Mouse (Mus musculus) 416B (cell line): ENCODE data around the gene Dnmt3c.
A peak's percentile ranks its signal among the peaks of the same experiment; 100 is the strongest.
"Not testable (repeated sequence)": the region's sequence is repeated elsewhere in the genome, so short reads cannot be mapped to it uniquely, and the experiment has no call there.

ENCODE experiments used
- DNase-seq: peaks from one replicate; pipeline ENCODE4 v3.0.0; 2011; ENCODE audit warnings: low read depth

The Dnmt3c gene

DNA sequence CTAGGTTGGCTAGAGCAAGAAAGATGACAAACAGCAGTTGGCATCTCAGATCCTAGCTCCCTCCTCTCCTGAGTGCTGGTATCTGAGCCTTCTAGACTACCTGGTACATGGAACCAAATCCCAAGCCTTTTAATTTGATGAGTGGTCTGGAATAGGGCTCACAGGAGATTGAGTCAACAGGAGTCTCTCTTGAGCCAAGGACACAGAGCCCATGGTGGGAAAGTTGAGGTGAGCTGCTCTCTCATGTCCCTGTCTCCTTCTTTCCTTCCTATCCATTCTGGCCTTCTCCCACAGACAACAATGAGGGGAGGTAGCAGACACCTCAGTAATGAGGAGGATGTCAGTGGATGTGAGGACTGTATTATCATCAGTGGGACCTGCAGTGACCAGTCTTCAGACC lies at the start of gene Dnmt3c:
Gene Dnmt3c, plus strand, starts transcription at position 301 of the 400 bp plus-strand sequence.
- no peak for DNase-seq

DNA sequence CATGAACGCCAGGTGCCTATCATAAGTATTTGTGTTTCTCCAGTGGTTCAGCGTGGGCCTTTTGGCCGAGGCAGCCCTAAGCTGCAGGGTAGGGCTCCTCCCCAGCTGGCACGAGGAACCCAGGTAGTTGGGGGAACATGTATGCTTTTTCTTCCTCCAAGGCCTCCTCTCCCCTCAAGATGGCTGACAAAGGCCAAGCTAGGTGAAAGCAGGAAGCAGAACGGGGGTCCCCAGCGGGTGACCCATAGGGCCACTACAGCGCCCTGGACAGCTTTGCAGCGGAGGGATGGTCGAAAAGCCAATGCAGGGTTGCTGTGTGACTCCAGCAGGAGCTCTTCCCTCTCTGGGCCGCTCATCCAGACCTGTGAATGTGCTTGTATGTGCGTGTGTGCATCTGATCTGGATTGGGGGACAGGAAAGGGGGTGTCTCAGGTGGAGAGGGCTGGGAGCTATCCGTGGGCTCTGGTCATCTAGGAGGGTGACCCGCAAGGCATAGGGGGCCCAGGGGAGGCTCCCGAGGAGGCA lies 47.6 kb upstream of the Dnmt3c start:
- peak; percentile 49 for DNase-seq

DNA sequence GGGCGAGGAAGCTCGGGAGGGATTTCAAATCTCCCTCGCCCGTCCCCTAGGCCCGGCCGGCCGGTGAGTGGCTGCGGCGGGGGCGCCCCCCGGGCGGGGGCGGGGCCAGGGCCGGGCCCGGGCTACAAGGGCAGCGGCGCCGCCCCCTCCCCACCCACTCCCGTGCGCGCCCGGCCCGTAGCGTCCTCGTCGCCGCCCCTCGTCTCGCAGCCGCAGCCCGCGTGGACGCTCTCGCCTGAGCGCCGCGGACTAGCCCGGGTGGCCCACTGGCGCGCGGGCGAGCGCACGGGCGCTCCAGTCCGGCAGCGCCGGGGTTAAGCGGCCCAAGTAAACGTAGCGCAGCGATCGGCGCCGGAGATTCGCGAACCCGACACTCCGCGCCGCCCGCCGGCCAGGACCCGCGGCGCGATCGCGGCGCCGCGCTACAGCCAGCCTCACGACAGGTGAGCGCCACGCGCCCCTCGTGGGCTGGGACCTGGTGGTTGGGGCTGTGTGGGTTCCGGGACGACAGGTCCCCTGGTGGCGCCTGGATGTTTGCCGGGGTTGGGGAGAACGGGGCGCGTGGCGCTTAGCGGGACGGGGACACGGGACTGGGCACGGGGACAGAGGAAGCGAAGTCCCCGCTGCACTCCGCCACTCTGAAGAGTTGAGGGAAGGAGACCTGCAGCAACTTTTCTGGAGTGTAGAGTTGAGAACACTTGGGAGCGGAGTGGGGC lies 47.0 kb upstream of the Dnmt3c start, which contains the start of gene Dnmt3b:
Gene Dnmt3b, plus strand, starts transcription at position 153 of the 716 bp plus-strand sequence.
- no peak for DNase-seq

DNA sequence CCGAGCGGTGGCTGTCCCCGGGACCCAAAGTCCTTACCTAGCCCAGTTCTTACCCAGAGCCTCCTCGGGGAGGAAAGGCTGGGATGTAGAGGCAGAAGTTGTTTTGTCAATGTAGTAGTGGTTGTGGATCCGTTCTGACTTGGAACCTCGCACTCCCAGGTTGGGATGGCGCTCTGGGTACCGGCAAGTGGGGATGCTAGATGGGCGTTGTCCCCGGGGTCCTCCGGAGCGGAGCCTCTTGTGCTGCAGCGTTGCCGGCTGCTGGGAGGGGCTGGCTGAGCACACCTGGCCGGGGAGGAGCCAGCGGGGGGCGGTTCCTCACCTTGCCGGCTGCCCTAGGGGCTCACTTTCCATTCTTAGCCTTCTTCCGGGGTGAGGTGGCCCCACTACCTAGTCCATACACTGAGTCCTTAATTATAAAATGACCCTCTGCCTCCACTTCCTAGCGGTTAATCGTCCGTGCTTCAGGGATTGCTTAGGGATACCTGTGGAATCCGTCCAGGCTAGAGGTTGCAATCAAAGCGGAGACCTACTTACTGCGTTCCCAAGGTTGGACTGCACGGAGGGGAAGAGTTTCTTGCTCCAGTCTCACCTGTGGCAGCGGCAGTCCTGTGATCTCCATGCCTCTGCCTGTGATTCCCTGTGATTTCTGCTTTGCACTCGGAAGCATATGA lies 46.3 kb upstream of the Dnmt3c start:
- DNase-seq: peak; percentile 22

DNA sequence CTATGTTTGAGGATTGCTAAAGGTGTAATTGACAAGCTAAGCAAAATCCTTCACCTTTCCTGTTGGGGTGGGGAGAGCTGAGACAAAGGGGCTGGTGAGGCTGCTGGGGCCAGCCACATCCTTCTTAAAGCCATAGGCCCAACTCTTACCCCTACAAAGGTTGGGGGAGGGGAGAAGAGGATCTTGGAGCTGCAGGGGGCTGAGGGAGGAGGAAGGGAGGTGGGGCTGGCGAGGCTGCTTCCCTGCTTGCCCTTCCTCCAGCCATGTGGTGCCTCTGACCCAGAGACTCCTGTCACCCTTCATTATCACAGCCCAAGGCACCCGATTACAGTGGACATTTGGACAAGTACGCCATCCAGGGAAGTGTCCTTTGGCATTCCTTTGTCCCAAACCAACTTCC lies 44.8 kb upstream of the Dnmt3c start:
- no peak for DNase-seq

DNA sequence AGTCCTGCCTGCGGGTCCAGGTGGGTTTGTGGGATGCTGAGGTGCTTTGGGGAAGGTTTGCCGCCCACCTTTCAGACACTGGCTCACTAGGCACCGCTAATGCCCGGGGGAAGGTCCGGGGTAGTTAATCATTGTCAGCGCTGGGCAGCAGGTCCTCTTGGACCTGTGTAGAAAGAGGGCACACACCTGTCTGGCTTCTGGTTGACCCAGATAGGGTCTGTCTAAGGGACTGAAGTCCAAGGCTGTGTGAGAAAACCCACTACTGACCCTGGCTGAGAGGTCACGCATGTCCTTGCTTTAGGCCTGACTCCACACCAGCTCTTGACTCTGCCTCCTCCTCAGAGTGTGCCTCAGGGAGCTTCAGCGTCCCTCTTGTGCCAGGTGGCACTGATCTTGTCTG lies 38.8 kb upstream of the Dnmt3c start:
- DNase-seq: not testable (repeated sequence)

DNA sequence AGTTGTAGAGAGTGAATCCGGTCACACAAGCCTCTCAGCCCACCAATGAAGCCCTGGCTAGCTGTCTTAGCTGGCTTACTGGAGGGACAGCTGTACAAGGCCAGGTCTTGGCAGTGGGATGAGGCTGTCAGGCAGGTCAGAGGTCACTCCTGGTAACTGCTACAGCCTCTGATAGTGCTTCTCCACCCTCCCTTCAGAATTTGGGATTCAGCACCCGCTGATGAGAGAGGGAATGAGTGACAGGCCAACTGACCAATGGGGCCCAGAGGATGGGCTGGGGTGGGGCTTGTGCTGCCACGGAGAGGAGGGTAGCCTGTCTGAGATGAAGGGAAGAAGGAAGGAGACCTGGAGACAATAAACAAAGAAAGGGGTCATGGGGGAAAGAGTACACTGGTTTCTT lies 35.8 kb upstream of the Dnmt3c start:
- no peak for DNase-seq

DNA sequence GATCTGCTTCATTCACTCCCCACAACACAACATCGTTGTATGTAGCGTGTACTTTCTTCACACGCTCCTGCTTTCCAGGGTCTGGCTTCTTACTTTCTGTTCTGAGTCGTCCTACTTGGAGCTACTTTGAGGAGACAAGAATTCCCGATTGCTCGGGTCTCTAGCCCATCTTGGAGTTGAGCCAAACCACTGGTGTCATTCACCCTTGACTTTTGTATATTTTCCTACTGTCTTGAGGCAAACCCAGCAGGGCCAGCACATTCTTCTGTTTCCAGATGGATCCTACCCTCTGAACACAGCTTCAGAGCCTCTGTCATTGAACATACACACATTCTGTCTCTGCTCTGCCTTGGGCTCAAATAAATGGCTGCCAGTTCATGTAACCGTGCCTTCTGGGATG lies 31.1 kb upstream of the Dnmt3c start:
- DNase-seq: no peak

DNA sequence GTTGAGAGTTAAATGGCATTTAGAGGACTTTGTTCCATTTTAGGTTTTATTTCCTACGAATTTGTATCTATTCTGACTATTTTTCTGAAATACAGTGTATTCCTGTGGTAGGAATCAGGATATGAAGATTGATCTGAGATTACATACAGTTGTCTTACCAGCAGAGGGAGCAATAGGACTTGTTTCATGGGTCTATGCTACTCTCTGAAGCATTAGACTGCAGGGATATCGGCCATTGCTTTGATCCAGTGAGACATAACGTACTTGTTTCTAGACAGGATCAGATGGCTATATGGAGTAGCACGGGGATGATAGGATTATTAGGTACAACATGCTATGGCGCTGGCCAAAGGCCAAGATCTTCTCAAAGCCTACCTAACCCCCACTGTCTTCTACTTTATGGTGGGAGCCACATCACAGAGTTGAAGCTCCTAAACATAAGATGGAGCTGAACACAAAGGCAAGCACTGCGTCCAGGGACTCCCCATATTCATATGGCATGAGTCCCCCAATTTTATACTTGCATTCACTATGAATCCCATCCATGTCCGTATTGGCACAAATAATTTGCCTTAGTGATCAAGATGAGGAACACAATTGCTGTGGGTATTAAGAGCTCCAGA lies 27.6 kb upstream of the Dnmt3c start:
- DNase-seq: peak; percentile 78

DNA sequence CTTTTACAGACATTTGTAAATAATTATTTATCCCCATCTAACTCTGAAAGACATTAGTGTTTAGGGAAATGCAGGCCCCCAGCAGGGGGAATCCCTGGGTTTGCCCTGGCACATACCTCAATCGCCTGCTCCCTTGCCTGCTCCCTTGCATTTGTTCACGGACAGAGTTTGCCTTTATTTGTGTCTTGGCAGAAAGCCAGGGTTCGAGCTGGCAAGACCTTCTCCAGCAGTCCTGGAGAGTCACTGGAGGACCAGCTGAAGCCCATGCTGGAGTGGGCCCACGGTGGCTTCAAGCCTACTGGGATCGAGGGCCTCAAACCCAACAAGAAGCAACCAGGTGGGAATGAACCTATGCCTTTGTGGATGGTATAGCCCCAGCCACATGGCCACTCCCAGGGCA lies 26.3 kb upstream of the Dnmt3c start:
- no peak for DNase-seq

DNA sequence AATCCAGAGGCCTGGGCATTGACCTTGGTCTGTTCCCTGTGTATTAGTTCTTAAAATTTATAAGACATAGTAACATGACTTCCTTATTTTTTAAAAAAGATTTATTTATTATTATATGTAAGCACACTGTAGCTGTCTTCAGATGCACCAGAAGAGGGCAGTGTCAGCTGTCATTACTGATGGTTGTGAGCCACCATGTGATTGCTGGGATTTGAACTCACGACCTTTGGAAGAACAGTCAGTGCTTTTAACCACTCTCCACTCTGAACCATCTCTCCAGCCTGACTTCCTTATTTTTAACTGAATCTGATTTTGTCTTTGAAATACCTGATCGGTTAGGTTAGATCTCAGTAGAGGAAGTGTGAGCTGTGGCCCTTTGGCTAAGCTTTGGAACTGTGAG lies 23.8 kb upstream of the Dnmt3c start:
- peak; percentile 29 for DNase-seq

DNA sequence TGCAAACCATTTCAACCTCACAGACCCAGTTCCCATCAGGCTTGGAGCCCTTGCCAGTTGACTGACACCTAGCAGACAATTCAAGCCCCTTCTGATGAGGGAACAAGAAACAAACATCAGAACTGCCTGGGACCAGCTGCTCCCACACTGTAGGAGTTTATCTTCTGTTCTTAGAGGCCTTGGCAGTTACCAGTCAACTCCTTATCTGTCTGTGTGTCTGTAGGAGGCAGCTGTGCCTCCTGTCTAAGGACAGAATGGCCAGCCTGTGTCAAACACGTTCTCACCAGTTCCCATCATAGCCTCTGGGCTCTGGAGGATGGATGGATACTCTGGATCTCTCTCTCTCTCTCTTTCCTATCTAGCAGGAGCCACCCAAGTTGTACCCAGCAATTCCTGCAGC lies 21.1 kb upstream of the Dnmt3c start:
- not testable (repeated sequence) for DNase-seq

DNA sequence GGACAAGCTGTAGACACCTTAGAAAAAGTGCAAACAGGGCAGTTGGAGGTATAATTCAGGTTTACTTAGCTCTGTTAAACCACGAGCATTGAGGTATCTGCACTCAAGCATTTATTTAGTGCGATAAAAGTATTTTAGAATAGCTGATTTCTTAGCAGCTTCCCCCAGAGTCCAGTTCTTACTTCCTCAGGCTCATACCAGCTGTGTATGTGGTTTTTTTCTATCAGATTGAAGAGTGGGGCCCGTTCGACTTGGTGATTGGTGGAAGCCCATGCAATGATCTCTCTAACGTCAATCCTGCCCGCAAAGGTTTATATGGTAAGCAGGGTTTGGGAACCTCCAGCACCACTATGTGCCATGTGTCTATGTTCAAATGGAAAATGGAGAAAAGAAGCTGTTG lies 19.5 kb upstream of the Dnmt3c start:
- no peak for DNase-seq

DNA sequence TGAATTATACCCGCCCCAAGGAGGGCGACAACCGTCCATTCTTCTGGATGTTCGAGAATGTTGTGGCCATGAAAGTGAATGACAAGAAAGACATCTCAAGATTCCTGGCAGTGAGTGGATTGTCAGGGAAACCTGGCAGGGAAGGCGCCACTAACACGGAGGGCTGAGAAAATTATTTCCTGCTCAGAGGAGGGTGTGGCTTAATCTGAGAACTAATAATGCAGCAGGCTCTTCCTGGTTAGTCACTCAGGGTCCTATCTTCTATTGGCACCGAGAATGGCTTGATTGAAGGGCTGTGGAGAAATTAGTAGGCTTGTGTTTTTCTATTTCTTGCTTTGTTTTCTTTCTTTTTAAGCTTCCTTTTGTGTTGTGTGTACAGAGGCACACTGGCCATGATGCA lies 18.9 kb upstream of the Dnmt3c start:
- DNase-seq: no peak

DNA sequence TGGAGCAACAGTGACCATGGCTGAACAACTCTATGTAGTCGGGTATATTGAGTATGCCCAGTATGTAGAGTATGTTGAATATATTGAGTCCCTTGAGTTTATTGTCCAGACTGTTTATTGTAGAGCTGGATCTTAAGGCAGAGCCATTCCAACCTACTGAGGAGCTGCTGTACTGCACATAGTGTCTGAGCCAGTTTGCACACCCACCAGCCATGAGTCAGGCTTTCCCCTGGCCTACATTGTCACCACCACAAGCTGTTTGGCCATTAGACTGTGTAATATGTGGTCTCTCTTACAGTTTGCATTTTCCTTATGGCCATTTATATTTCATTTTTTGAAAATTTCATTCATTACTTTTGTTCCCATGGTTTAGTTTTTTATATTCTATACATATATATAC lies 16.5 kb upstream of the Dnmt3c start:
- DNase-seq: peak; percentile 53

DNA sequence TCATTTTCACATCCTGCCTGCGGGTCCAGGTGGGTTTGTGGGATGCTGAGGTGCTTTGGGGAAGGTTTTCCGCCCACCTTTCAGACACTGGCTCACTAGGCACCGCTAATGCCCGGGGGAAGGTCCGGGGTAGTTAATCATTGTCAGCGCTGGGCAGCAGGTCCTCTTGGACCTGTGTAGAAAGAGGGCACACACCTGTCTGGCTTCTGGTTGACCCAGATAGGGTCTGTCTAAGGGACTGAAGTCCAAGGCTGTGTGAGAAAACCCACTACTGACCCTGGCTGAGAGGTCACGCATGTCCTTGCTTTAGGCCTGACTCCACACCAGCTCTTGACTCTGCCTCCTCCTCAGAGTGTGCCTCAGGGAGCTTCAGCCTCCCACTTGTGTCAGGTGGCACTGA lies 3.0 kb upstream of the Dnmt3c start:
- not testable (repeated sequence) for DNase-seq

DNA sequence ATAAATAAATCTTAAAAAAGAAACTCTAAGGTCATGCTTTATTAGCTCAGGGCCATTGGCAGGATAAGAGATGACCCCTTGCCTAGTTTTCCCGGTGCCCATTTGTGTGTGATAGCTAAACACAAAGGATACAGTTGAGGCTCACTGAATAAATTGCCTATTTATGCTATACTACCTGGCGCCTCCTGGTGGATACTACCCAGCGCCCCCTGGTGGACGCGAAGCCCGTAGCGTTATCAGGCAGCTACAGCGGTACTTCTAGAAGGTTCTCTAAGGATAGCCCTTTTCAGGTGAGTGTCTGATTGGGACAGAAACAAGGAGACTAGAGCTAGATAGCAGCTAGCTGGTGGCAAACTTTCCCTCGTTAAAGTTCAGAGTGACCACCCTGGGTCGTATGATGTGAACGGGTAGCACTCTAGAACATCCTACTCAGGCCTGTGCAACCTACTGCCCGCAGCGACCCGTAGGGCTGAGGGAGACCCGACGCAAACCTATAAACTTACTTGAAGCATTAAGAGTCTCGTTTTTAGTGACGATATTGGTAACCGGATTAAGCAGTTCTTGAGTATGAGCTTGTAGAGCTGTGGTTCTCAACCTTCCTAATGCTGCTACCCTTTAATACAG lies 1.9 kb upstream of the Dnmt3c start:
- peak; percentile 72 for DNase-seq

DNA sequence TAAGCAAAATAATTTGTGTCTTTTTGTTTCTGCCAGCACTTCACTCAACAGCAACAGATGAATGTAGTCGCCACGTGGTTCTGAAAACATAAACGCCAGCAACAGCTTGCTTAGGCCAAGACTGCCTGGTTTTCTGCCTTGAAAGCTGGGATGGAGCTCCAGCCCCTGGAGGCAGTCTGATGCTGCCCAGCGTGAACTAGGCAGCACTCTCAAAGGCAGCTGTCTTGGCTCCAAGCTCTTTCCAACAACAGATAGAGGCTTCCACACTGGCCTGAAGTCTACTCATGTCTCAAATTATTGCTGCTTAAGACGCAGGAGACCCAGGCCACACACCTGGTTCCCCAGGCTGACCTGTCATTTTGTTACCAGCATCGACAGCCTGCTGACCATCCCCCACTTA lies 6.9 kb downstream of the Dnmt3c start:
- DNase-seq: no peak

DNA sequence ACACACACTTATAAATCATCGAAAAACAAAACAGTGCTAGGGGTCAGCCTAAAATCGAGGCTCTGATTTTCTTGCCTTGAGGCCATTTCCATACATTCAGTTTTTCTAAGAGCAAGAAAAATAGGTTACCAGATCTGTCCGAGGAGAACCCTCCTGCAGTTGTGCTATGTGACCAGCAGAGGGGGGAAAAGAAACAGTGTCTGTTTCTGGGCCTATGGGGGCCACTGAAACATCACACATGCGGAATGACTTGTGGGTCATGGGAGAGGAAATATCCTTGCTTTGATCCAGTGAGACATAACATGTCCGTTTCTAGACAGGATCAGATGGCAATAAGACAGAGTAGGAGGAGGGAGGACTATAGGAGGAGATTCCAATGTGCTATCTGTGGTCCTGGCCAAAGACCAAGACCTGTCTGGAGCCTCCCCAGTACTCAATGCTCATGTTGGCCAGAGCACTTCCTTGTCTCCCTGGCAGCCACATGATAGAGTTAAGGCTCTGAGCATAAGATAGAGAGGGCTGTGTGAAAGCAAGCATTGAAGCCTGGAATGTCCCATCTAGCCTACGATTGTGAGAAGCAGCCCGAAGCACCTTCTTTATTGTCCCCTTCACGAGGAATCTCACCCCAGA lies 14.4 kb downstream of the Dnmt3c start:
- peak; percentile 64 for DNase-seq

DNA sequence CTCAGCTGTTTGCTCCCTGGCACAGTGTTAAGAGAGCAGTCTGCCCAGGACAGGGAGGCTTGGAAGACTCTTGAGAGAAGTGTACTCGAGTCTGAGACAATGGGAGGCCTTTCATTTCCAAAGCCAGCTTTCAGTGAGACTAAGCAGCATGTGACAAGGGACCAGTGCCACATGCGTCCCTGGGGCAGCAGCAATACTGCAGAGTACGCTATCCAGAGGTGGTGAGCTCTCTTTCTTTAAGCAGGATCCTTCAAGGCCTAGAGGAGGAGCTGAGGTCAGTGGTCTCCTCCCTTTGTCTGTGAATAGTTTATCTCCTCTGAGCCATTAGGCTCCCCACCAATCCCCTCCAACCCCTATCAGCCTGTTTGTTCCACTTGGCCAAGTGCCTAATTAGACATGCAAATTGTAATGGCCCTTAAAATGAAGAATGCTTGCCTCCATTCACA lies 16.2 kb downstream of the Dnmt3c start:
- DNase-seq: no peak

DNA sequence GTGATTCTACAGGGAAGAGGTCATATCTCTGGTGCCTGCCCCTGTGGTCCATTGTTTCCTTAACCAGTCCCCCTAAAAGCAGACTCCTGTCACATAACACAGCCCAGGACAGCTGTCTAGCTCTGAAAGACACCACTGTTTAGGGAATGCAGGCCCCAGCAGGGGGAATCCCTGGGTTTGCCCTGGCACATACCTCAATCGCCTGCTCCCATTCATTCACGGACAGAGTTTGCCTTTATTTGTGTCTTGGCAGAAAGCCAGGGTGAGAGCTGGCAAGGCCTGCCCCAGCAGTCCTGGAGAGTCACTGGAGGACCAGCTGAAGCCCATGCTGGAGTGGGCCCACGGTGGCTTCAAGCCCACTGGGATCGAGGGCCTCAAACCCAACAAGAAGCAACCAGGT lies 16.8 kb downstream of the Dnmt3c start:
- DNase-seq: no peak

DNA sequence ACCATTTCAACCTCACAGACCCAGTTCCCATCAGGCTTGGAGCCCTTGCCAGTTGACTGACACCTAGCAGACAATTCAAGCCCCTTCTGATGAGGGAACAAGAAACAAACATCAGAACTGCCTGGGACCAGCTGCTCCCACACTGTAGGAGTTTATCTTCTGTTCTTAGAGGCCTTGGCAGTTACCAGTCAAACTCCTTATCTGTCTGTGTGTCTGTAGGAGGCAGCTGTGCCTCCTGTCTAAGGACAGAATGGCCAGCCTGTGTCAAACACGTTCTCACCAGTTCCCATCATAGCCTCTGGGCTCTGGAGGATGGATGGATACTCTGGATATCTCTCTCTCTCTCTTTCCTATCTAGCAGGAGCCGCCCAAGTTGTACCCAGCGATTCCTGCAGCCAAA lies 21.4 kb downstream of the Dnmt3c start:
- DNase-seq: not testable (repeated sequence)
